Mouse (Mus musculus): ENCODE data around the gene Tspan18.

Tspan18 gene

GRCm38 (mm10) chr2:93166295-93166694 is 168.0 kb downstream of the Tspan18 start:
- DNase-seq (ENCODE audit: extremely low read depth, low read depth, low spot score): no peak

- no peak for DNase-seq (ENCODE audit: extremely low read depth, low read depth, low spot score)
Observed at GRCm38 (mm10) chr2:93163750-93164335, 170.5 kb downstream of the Tspan18 start.

GRCm38 (mm10) chr2:93163317-93163716 is 171.0 kb downstream of the Tspan18 start:
- DNase-seq (ENCODE audit: extremely low read depth, low read depth, low spot score): no peak

- DNase-seq (ENCODE audit: extremely low read depth, low read depth, low spot score): no peak
Observed at GRCm38 (mm10) chr2:93162791-93163190, 171.5 kb downstream of the Tspan18 start.

GRCm38 (mm10) chr2:93161914-93162664 is 172.2 kb downstream of the Tspan18 start:
- no peak for DNase-seq (ENCODE audit: extremely low read depth, low read depth, low spot score)

GRCm38 (mm10) chr2:93160467-93161035 is 173.8 kb downstream of the Tspan18 start:
- no peak for DNase-seq (ENCODE audit: extremely low read depth, low read depth, low spot score)

- DNase-seq (ENCODE audit: extremely low read depth, low read depth, low spot score): no peak
Observed at GRCm38 (mm10) chr2:93154486-93155032, 179.7 kb downstream of the Tspan18 start.

- DNase-seq (ENCODE audit: extremely low read depth, low read depth, low spot score): no peak
Observed at GRCm38 (mm10) chr2:93153833-93154232, 180.5 kb downstream of the Tspan18 start.

GRCm38 (mm10) chr2:93152883-93153491 is 181.3 kb downstream of the Tspan18 start:
- DNase-seq (ENCODE audit: extremely low read depth, low read depth, low spot score): no peak

- DNase-seq (ENCODE audit: extremely low read depth, low read depth, low spot score): no peak
Observed at GRCm38 (mm10) chr2:93152191-93152601, 182.1 kb downstream of the Tspan18 start.
